Mouse (Mus musculus) hindbrain, embryonic 16.5 days (tissue): ENCODE measurements around the gene Wdr18. TPM values are rescaled to one million over a fixed set of nuclear protein-coding genes. Genes with fewer than 3 reads are reported as not detected.

ENCODE experiments used
- ATAC-seq: fragments of 200-750 bp; cut with Nextera tagmentation; 2 replicates; pipeline ENCODE4 v1.8.0; 2017; ENCODE audit warnings: moderate TSS enrichment, moderate library complexity
- H3K27ac ChIP-seq: fragments of 300-500 bp; sonication (generic); 2 replicates; pipeline ENCODE4 v1.5.1; 2014; ENCODE audit warnings: low read depth, mild to moderate bottlenecking, control low read depth, low read length, moderate library complexity
- H3K27me3 ChIP-seq: fragments of 300-500 bp; sonication (generic); replicated peaks from 2 replicates; pipeline ENCODE4 v1.6.1; 2014; ENCODE audit warnings: low read length; ENCODE audit not compliant: control insufficient read depth, insufficient read depth
- H3K36me3 ChIP-seq: fragments of 300-500 bp; sonication (generic); 2 replicates; pipeline ENCODE4 v1.6.1; 2014; ENCODE audit warnings: mild to moderate bottlenecking, low read length, moderate library complexity, mixed read lengths; ENCODE audit not compliant: control insufficient read depth, insufficient read depth
- H3K4me1 ChIP-seq: fragments of 300-500 bp; sonication (generic); 2 replicates; pipeline ENCODE4 v1.6.1; 2014; ENCODE audit warnings: low read depth, low read length; ENCODE audit not compliant: control insufficient read depth, insufficient read depth
- H3K4me2 ChIP-seq: fragments of 300-500 bp; sonication (generic); 2 replicates; pipeline ENCODE4 v1.6.1; 2014; ENCODE audit warnings: mild to moderate bottlenecking, low read length, control low read depth, moderate library complexity
- H3K4me3 ChIP-seq: fragments of 300-500 bp; sonication (generic); 2 replicates; pipeline ENCODE4 v1.5.1; 2014; ENCODE audit warnings: mild to moderate bottlenecking, low read length, control low read depth, moderate library complexity
- H3K9ac ChIP-seq: fragments of 300-500 bp; sonication (generic); 2 replicates; pipeline ENCODE4 v1.6.1; 2014; ENCODE audit warnings: low read depth, mild to moderate bottlenecking, control low read depth, low read length, moderate library complexity
- H3K9me3 ChIP-seq: fragments of 300-500 bp; sonication (generic); 2 replicates; pipeline ENCODE4 v1.6.1; 2014; ENCODE audit warnings: mild to moderate bottlenecking, low read length, moderate library complexity; ENCODE audit not compliant: control insufficient read depth
- WGBS: fragments of 180-500 bp; shearing (Covaris S2); extraction: QIAGEN DNeasy Blood & Tissue Kit; methylation state at CpG from one replicate; pipeline ENCODE4 v1.1.7; 2014; 5-methylcytosine and 5-hydroxymethylcytosine counted together
- polyA plus RNA-seq: library from polyadenylated mRNA; unstranded; fragments of >200 nt; fragmentation: Nextera tagmentation; extraction: Ambion mirVana; gene quantifications from 2 replicates; pipeline ENCODE4 v1.2.1, GENCODE M21; 2015

The Wdr18 gene
- polyA plus RNA-seq, 1 experiment from 2014 or later = 102 TPM

GRCm38 (mm10) chr10:79996272-79997033 is 36.5 kb downstream of the Wdr18 start, which contains the start of gene Abca7:
Abca7 (plus strand) TSS chr10:79996494.
- H3K9ac ChIP-seq = peak within 1 kb of the TSS; percentile 66
- ATAC-seq = peak; percentile 93
- under 1% methylated on average over 34 of the region's 34 CpGs for WGBS

DNA sequence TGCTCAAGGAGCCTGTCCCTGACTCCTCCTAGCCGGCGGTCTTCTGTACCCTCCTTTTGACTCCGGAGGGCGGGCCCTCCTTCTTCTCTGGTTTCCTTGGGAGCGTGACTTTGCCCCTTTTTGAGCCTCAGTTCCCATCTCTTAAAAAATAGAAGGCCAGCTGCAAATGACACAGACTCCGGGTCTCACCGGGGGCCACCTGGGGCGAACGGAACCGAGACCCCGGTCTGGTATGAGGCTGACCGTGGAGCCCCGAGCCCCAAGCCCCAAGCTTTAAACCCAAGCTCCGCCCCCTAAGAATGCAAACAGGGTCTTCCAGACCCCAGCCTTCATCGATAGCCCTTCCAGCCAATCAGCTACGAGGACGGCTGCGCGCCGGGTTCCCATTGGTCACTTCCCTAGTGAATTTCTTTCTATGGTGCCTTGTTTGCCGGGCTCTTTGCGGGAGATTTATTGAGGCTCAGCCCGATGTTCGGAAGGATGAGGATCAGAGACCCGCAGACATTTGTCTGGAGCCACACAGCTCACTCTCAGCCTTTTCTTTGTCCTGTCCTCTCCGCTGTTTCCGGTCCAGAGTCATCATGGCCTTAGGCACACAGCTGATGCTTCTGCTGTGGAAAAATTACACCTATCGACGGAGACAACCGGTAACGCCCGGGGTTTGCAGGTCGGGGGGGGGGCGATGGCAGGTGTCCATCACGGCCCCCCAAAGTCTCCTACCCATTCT is 37.2 kb downstream of the Wdr18 start:
- Histone ChIP-seq H3K27ac (peak overlapping the region; percentile 54; the same call in 1 of the 2 replicates), H3K9ac (peak overlapping the region; percentile 66), H3K27me3 (peaks cover 3% of the 10 kb centered on the region), H3K9me3 (no peaks in the 10 kb centered on the region), H3K4me2 (peak overlapping the region; percentile 88), H3K4me1 (peaks cover 18% of the 10 kb centered on the region), H3K4me3 (peak overlapping the region; percentile 53), H3K36me3 (no peaks in the 10 kb centered on the region)
- ATAC-seq = peak; percentile 75
- WGBS = 1% methylated on average over 35 of the region's 35 CpGs

More at GRCm38 (mm10) chr10:79996272-79997033, 36.5 kb downstream of the Wdr18 start, which contains the start of gene Abca7:
- Histone ChIP-seq H3K9me3 (peaks cover 3% of the 10 kb centered on the region), H3K4me2 (peak within 1 kb of the TSS; percentile 88), H3K27me3 (no peaks in the 10 kb centered on the region; the same call in none of the 2 replicates), H3K27ac (peak within 1 kb of the TSS; percentile 70), H3K36me3 (no peaks in the 10 kb centered on the region), H3K4me1 (peaks cover 18% of the 10 kb centered on the region), H3K4me3 (peak within 1 kb of the TSS; percentile 53)

- no peaks in the 10 kb centered on the region for H3K36me3 ChIP-seq
- peak overlapping the region; percentile 54; the same call in 1 of the 2 replicates for H3K27ac ChIP-seq
- H3K9me3 ChIP-seq = no peaks in the 10 kb centered on the region
- peaks cover 18% of the 10 kb centered on the region for H3K4me1 ChIP-seq
- H3K4me2 ChIP-seq = peak overlapping the region; percentile 88
- WGBS = 5% methylated on average over 15 of the region's 15 CpGs
- H3K27me3 ChIP-seq = peaks cover 3% of the 10 kb centered on the region
- H3K4me3 ChIP-seq = peak overlapping the region; percentile 53
- ATAC-seq = peak; percentile 12; the same call in 1 of the 2 replicates
- H3K9ac ChIP-seq = peak overlapping the region; percentile 66
Measured at GRCm38 (mm10) chr10:79997819-79998218, 37.9 kb downstream of the Wdr18 start.

DNA sequence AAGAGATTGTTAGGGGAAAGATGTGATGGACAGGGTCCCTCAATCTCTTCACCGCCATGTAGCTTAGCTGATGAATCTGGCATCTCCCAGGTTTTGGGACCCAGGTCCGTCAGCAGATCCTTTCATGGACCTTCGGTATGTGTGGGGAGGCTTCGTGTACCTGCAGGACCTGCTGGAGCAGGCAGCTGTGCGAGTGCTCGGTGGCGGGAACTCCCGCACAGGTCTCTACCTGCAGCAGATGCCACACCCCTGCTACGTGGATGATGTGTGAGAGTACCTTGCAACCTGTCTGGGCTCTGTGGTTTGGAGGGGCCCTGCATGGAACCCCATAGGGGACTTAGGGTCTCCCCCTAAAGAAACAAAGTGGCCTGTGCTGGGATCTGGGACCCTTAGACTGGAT is 42.0 kb downstream of the Wdr18 start:
- Histone ChIP-seq H3K4me2 (no peak overlapping the region), H3K27me3 (peaks cover 3% of the 10 kb centered on the region), H3K4me1 (peaks cover 13% of the 10 kb centered on the region), H3K27ac (no peak overlapping the region), H3K9ac (no peak overlapping the region), H3K4me3 (no peak overlapping the region), H3K36me3 (no peaks in the 10 kb centered on the region), H3K9me3 (no peaks in the 10 kb centered on the region)
- no peak for ATAC-seq
- WGBS = 83% methylated on average over 9 of the region's 9 CpGs

DNA sequence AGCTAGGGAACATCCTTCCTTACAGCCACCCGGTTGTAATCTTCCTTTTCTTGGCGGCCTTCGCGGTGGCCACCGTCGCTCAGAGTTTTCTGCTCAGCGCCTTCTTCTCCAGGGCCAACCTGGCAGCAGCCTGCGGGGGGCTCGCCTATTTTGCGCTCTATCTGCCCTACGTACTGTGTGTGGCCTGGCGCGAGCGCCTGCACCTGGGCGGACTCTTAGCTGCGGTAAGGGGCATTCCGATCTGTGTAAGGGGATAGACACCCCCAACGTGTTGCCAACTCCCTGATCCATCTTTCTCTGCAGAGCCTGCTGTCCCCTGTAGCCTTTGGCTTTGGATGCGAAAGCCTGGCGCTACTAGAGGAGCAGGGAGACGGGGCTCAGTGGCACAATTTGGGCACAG is 42.9 kb downstream of the Wdr18 start:
- Histone ChIP-seq H3K27ac (no peak overlapping the region), H3K4me1 (peaks cover 5% of the 10 kb centered on the region), H3K27me3 (peaks cover 3% of the 10 kb centered on the region), H3K9me3 (no peaks in the 10 kb centered on the region), H3K4me3 (no peak overlapping the region), H3K9ac (no peak overlapping the region), H3K36me3 (no peaks in the 10 kb centered on the region), H3K4me2 (no peak overlapping the region)
- ATAC-seq = no peak
- 30% methylated on average over 21 of the region's 21 CpGs for WGBS

DNA sequence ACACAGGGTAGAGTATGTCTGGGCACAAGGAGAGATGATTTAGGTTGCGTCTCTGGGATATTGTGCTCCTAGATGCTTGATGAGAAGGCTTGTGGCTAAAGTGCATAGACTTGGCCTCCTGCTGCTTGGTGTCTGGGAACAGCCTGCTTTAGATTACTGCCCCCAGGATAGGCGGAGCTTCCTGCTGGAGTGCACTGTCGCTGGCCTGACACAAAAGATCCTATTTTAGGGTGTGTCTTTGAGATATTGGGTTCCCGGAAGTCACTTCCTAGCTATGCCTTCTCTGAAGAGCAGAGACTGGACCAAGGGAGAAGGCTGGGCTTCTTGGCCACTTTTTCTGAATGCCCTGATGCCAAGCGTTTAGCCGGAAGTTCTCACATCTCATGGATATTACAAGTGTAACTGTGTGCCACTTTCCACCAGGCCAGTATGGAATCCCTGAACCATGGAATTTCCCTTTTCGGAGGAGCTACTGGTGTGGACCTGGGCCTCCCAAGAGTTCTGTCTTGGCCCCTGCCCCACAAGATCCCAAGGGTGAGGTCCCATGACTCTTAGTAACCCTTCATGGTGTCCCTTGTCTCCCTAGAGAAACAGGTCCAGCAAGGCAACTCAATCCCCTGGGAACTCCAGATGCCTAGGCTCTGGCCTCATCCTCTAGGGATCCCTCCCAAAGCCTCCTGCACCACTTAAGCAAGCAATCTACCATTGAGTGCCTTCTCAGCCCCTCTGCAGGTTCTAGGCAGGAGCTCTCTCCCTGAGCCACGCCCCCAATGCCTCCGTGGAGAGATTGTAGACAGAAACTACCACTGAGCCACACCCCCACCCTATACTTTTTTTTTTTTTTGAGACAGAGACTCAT is 43.7 kb downstream of the Wdr18 start:
- no peak overlapping the region for H3K4me2 ChIP-seq
- no peak overlapping the region for H3K4me3 ChIP-seq
- no peaks in the 10 kb centered on the region; the same call in 1 of the 2 replicates for H3K36me3 ChIP-seq
- WGBS = 59% methylated on average over 9 of the region's 9 CpGs
- peaks cover 3% of the 10 kb centered on the region for H3K27me3 ChIP-seq
- H3K4me1 ChIP-seq = no peaks in the 10 kb centered on the region
- ATAC-seq = no peak
- H3K9ac ChIP-seq = no peak overlapping the region
- H3K9me3 ChIP-seq = no peaks in the 10 kb centered on the region
- no peak overlapping the region for H3K27ac ChIP-seq

DNA sequence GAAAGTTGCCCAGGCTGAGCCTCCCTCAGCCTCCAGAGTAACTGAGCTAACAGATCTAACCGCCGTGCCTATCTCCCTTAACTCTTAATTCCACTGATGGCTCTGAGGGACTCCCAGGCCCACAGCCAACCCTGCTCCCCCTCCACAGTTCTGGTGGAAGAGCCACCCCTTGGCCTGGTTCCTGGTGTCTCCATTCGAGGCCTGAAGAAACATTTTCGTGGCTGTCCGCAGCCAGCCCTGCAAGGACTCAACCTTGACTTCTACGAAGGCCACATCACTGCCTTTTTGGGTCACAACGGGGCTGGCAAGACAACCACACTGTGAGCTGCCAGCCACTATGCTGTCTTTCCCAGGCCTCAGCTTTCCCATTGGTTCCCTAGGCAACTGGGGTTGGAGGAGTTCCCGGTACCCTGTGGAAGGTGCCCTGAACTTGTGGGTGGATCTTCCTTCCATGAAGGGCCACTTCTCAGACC is 44.3 kb downstream of the Wdr18 start:
- Histone ChIP-seq H3K4me3 (no peak overlapping the region), H3K27me3 (peaks cover 3% of the 10 kb centered on the region), H3K4me1 (no peaks in the 10 kb centered on the region), H3K9me3 (peaks cover 5% of the 10 kb centered on the region), H3K27ac (no peak overlapping the region), H3K9ac (no peak overlapping the region), H3K36me3 (peaks cover 5% of the 10 kb centered on the region), H3K4me2 (no peak overlapping the region)
- WGBS = 78% methylated on average over 8 of the region's 8 CpGs
- ATAC-seq = no peak

GRCm38 (mm10) chr10:80011740-80012139 is 51.8 kb downstream of the Wdr18 start:
- no peak overlapping the region for H3K4me3 ChIP-seq
- no peak for ATAC-seq
- no peak overlapping the region for H3K27ac ChIP-seq
- H3K9me3 ChIP-seq = peaks cover 25% of the 10 kb centered on the region
- H3K27me3 ChIP-seq = peaks cover 26% of the 10 kb centered on the region
- no peak overlapping the region for H3K9ac ChIP-seq
- no peak overlapping the region for H3K4me2 ChIP-seq
- H3K4me1 ChIP-seq = no peaks in the 10 kb centered on the region
- WGBS = 91% methylated on average over 6 of the region's 6 CpGs
- H3K36me3 ChIP-seq = peaks cover 28% of the 10 kb centered on the region
